Mouse (Mus musculus) retina, embryonic 14.5 days (tissue): Measurements from ENCODE around the gene Wdr25.

ENCODE experiments used
- DNase-seq: peaks from one replicate; pipeline ENCODE4 v3.0.0-alpha.2; 2015; ENCODE audit warnings: low spot score

The Wdr25 gene

DNA sequence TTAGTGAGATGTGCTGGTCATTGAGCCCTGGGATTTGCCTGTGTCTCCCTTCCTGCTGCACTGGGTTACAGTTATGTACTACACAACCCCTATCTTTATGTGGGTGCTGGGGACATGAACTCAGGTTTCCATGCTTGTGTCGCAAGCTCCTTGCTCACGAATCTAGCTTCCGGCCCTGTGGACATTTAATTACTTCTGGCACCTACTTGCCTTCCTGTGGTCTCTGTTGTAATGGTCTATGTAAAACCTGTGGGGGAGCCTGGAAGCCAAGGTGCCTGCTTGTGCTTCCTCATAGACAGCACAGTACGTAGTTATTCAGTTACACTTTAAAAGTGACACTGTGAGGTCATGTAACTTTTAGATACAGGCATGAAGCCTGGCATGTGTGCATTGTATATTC lies 44.1 kb downstream of the Wdr25 start:
- no peak for DNase-seq

DNA sequence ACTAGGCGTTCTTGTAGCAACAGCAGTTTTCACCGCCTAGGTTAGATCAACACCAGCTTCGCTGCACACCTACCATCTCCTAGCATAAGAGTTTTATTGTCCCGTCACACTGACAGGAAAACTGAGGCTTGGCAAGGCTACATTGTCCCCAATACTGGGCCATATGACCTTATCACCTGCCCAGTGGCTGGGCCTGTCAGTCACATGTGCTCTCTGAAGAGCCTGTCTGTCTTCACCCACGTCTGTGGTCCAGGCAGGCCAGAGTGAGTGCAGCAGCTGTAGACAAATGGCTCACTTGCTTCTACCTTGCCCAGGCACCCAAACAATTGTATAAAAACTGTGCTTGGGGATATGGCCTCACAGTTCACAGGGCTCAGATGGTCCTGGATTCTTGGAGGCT lies 45.4 kb downstream of the Wdr25 start:
- DNase-seq = no peak

DNA sequence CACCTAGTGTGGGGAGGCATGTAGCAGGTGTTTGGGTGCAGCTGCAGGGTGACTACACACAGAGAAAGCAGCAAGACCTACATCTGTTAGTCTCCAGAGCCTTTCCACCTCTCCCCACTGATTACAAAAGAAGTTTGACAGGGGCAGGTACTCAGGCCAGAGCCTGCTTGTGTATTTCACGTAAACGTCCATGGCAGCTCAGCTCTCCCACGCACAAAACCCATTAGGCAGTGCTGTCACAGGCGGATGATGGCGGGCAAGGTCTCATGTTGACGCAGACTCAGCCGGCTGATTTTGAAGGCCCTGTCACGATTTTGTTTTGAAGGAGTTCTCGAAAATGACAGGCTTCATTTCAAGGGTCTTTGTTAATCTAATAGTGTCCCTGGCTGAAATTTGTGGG lies 45.9 kb downstream of the Wdr25 start:
- no peak for DNase-seq

DNA sequence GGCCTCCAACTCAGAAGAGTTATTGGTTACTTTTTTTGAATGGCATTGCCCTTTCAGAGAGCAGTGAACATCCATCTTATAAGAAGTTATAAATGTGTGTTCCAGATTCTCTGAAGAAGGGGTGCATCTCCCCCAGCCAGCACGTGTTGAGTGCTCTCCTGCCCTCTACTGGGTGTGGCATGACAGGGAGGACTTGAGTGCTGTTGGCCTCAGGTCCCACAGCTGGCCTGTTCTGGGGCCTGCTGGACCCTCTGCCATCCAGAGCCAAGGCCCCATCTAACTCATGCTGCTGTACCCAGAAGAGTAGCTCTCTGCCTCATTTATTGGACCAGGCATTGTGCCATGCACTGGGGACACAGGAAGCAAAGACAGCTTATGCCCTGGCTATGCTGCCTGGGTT lies 46.8 kb downstream of the Wdr25 start:
- DNase-seq = no peak

DNA sequence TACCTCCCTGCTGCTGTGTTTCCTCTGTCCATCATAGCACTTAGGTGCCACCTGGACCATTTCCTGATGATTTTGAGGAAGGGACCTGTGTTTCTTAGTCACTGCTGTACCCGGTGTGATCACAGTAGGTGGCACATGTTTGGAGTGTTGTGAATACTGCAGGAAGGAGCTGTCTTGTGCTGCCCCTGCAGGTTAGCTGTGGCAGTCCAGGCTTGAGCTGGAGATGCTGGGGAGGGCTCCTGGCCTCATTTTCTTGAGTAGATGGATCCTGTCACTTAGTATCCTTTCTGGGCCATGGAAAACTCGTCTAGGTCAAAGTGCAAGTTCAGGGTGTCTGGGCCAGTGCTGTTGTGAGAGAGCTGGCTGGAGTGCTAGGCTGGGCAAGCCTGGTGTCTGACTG lies 47.9 kb downstream of the Wdr25 start:
- no peak for DNase-seq

DNA sequence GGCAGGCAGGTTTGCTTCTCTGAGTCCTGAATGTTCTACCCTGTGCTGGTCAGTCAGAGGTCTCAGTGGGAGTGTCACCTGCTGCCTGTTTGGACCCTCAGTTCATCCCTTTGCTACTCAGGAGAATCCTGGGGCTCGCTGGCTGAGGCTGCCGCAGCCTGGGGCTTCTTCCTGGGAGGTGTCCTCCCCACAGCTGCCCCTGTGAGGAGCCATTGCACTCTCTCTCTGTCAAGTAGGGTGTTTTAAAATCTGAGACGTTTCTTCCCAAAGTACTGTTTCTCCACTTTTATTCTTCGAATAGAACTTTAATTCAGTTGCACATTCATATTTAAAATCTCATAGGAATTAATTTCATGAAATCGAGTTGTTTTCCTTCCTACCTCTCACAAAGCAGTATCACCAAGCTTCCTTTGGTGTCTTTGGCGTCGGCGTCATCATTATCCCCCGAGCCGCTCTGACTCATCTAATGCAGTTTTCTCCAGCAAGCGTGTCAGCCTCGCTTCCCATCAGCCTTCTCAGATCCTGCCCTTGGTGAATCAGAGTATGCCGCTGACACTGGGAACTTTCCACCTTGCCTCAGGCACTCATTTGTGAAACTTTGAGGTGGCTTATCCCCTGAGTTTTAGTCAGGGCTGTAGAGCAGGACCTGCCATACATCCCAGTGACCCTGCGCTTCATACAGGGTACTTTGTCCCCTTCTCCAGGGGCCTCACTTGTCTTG lies 48.9 kb downstream of the Wdr25 start:
- no peak for DNase-seq

DNA sequence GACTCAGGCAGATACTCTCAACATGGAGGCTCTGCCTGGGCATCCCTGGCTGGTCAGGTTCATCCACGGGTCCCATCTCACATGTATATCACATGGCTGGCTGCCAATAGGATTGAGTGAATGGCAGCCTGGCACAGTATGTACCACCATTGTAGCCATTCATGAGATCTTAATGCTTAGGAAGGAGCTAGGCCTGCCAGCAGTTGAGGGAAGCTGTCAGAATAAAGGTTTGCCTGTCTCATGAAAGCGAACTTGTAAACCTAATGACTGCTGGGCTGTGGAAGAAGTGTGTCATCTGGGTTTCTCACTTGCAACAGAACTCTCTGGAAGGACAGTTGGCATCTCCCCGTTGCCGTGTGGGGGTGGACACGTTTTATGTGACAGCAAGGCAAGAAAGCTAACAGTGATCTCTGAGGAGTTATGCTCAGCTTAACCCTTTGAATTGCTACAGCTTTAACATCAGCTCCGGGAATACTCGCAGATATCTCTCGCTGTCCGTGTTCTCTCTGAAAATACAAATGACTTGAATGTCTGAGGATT lies 59.6 kb downstream of the Wdr25 start:
- no peak for DNase-seq

DNA sequence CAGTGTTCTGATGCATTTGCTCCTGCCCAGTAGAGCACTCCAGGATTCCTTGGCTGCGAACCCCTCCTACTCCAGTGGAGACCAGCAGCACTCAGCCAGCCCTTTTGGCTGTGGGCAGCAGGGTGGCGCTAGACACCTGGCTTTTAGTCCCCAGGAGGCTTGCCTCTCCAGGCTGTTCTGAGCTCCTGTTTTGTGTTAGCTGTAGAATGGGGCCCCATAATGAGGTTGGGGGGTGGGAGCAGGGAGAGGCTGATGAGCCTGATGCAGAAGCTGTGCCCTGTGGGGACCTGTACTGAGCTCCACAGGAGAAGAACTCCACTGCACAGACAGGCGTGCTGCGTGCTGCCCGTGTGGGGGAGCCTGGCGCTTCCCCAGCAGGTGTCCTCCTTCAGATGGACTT lies 60.4 kb downstream of the Wdr25 start:
- DNase-seq = peak; percentile 77

DNA sequence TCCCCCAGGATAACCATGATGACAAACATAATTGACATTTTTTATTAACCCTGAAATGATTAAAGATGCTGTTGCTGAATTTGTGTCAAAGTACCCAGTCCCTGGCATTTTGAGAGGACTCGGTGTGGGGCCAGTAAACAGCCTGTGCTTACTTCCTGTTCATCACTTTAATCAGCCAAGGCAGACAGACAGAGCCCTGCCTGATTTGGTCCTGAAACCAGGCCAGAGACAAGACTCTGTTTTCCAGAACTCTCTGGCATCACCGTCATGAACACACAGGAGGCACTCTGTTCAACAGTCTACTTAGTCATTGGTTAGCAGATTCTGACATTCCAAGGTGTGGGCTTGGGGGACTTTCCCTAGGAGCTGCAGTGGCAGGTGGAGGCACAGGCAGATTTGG lies 61.0 kb downstream of the Wdr25 start:
- no peak for DNase-seq

DNA sequence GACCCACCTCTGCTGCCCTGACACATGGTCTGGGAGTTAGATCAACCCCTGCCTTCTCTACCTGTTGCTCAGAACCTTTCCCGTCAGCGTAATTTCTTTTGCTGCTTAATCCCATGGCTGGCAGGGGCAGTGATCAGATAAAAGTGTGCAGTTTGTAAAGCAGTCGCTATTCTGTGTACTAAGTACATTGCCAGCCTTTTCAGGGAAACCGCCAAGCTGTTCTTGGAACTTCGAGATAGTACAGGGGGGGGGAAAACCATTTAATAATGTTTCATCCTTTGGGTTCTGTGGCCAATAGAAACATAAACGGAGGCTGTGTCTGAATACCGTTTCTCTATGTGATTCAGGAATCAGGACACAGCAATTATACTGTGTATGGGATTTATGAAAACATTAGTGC lies 65.1 kb downstream of the Wdr25 start:
- no peak for DNase-seq

DNA sequence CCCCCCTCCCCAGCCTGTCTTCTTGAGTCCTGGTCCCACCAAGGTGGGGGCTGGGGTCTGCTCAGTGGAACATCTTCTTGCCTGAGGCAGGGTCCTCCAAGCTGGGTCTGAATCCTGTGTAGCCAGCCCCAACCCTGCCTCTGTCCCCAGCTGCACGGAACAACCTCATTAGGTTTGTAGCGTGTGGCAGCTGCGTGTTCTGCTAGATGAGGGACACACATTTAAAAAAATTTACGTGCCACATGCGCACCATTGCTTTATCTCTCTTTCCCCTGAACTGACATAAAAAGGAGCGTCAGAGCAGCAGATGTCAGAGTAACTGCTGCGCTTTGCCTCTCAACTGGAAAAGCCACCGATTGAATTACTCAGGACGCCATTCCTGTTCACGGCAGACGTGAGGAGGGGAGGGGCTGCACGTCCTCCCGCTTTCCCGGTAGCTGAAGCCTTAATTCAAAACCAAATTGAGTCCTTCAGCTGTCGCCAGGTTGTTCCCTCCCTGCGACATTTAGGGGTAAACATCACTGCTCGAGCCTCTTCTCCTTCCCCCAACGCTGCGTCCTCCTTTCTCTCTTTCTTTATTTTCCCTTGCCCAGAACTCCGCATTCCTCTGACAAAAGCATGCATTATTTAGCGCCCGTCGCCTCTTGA lies 65.7 kb downstream of the Wdr25 start:
- DNase-seq = peak; percentile 63

DNA sequence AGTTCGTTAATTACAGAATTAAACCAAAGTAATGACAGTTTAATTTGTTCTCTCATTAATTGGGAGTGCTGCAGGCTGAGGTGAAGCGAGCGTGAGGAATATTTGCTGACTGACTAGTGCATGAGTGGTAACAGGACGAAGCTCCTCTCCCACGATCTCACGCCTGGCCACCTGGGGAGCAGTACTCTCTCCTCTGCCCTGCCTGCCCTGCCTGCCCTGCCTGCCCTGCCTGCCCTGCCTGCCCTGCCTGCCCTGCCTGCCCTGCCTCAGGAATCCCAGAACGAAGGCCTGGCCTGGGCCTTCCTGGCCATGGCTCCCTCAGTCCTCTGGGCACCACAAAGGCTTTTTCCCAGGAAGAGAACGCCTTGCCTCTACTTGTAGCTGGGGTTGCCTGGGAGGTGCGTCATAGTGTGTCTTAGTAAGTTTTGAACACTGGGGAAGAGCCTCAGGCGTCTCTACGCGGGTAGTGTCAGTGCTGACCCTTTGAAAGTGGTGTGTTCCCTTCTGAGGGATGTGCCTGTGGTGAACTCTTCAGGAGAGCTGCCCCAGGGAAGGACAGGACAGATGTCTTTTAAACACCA lies 66.3 kb downstream of the Wdr25 start:
- no peak for DNase-seq

DNA sequence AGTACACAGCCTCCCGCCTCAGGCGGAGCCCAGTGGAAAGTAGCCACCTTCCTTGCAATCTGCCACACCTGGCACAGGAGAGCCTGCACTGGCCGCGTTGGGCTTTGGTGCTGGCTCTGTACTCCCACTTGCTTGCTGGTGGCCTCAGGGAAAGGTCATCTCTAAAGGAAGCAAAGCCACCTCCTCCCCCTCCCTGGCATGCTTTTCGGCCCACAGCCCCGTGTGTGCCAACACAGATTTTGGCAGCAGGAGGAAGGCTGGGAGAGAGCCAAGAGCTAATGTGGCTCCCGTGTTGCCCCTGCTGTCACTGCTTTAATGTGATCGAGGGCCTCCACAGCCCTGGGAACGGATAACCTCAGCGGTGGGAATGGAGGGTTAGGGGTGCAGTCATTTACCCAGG lies 66.8 kb downstream of the Wdr25 start:
- DNase-seq = no peak

DNA sequence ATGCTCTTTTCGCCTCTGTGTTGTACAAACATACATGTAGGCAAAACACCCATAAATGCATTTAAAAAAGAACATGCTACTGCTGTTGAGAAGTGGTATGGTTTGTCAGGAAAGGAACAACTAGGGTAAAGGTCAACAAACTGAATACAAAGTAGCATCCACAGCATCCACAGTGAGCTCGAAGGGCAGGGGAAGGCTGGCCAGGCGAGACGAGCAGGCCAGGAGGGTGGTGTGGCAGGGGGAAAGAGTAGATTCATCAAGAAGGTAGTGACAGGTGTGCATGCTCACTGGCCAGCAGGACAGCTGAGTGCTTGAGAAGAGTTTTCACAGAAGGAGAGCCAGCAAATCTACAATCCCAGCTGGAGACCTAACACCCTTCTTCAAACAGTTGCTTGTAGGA lies 74.2 kb downstream of the Wdr25 start:
- DNase-seq = no peak

DNA sequence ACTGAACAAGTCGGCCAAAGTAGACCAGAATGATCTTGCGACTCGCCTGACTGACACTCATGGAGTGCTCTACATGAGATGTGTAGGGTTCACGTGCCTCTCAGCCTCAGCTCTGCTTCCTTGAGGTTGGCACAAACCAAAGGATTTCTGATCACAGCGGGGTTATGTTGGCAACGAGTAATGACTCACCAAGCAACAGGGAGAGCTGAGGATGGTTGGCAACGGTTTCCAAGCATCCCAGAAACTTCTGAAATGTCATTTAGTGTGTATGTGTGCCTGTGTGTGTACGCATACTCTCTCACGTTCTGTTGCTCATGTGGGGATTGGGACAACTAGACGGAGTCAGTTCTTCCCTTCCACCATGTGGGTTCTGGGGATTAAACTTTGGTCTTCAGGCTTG lies 74.6 kb downstream of the Wdr25 start:
- DNase-seq = no peak

DNA sequence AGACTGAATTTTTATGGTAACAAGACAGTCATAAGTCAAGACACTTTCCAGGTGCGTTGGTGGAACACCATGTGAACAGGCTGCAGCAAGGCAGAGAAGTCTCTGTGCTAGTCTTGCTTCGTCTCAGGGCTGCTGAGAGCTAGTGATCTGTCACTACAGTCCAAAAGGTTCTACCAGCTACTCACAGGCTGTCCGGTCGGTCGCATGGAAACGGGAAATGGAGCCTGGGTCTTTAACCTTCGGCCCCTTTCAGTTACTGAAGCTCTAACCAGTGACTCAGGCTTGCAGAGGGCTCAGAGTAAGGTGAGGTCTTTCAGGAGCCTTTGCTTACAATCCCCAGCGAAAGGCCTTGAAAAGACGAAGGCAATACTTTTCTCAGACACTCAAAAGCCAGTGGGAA lies 78.0 kb downstream of the Wdr25 start:
- DNase-seq = no peak

DNA sequence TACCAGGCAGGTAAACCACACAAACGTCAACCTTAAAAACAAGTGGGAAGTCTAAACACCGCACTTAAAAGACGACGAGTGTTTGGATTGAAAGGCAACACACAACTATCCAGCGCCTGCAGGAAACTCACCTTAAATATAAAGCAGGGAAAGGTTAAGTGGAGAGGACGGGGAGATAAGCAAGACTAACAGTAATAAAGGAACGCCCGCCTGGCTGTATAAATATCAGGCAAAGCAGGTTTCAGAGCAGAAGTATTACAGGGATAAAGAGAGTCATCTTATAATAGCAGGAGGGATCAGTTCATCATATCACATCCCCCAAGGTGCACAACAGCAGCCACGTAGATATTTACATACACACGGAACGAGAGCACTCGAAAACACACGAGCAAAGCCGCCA lies 78.8 kb downstream of the Wdr25 start:
- no peak for DNase-seq

DNA sequence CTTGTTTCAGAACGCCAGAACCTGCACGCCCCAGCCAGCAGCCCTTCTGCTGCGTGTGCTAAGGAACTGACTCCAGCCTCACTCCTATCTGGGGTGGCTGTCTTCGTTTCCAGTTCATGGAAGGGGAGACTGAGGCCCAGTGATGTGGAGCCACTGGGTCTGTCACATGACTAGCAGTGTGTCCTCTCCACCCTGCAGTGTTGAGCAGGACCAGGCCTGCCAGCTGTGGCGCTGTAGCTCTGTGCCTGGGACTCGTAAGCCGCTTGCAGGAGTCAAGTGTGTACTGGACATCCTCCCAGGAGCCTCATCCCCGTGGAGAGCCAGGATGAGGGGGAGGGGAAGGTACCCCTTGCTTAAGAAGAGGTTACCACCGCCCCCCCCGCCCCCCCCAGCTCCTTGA lies 86.5 kb downstream of the Wdr25 start:
- peak; percentile 44 for DNase-seq

DNA sequence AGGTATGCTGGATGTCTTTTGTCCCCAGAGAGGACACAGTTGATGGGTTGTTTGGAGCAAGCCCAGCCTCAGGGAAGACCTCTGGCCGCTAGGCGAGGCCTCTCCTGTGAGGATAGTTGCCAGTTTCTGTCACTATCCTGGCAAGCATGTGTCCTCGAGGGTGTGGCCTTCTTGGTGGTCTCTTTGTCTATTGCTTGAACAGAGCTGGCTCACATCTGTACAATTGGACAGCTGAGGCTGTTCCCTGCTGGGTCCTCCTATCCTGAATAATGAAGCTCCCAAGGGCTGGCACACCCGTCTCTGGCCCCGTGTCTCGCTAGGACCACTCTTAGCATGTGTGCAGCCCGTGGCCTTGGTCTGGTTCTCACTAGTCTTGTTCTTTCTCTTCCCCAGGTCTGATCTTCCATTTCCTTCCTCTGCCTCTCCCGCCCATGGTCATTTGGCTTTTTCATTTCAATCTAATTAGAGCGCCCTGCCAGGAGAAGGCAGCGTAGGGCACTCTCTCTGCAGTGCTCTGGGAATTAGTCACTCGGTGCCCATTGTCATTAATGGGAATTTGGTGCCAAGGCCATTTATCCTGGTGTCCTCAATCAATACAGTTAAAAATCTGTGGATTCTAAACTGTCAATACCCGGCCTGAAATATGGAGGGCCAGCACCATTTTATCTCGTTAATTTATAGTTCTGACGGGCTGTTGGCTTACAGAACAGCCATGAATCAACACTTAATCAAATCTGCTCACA lies 88.7 kb downstream of the Wdr25 start:
- DNase-seq = no peak

DNA sequence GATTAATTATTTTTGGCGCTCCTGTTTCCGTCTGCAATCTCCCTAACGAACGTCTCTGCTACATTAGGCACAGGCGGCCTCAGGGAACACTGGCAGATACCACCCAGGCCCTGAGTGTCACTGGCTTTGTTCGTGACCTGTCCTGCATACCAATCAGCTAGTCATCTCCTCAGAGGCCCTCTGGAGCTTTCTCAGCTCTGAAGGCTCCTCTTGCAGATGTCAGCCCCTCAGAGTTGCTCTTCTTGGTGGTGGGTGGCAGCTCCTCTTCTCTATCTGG lies 89.2 kb downstream of the Wdr25 start:
- peak; percentile 25 for DNase-seq

DNA sequence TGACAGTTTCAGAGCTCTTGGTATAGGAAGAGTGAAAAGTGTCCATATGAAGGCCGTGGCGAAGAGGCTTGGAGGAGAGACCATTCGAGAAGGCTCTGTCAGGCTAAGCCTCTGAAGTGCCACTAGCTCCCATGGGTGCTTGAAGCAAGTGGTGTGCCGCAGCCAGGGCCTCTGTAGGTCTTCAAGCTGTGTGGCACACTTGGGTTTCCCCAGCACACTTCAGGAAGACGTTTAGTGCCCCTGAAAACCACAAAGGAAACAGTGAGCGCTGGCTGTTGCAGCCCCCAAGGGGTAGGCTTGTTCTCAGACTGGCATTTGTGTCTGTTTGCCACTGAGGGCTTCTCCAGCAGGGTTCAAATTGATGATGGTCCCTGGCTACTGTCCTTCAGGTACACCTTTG lies 90.1 kb downstream of the Wdr25 start:
- DNase-seq = no peak

DNA sequence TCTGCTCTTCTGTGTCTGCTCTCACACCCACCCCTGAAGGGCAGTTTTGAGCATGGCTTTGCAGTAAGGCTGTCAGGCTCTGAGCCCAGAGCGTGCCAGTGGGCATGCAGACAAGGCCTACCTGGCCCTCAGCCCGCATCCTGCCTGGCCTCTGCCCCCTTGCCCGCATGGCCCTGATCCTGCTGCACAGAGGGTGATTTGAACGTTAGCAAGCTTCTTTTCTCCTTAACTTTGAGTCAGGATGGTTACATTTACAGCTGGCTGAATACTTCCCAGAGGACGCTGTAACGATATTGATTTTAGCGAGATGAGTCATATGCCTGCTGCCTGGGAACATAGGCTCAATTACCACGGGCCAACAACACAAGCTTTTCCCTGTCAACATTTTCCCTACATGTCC lies 91.0 kb downstream of the Wdr25 start:
- peak; percentile 26 for DNase-seq

DNA sequence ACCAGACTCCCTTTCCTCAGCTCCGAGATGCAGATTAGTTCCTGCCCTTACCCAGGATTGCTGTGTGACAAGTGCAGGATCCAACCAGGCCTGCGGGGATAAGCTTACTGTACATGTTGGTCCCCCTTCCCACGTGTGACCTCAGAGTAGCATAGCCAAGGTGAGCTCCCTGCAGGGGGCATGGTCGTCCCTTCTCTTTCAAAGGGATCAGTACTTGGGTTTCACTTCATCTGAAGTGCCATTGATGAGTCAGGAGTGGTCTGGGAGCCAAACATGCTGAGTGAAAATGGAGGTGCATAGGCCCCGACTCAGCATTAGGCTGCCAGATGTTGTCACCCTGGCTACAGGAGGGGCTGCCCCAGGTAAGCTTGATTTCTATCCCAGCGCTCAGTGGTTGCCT lies 91.6 kb downstream of the Wdr25 start:
- no peak for DNase-seq
